Mouse (Mus musculus) ES-E14 (cell line): ENCODE results near the gene Cdh18.

Experiments used
- CHD2 ChIP-seq: IDR thresholded peaks from 2 replicates; pipeline ENCODE4 v1.6.1; 2014; ENCODE audit warnings: mild to moderate bottlenecking, low read depth, low read length, inconsistent platforms
- HCFC1 ChIP-seq: IDR thresholded peaks from 2 replicates; pipeline ENCODE4 v1.6.1; 2012; ENCODE audit warnings: low read length, inconsistent platforms, borderline replicate concordance; ENCODE audit not compliant: insufficient read depth
- MAFK ChIP-seq: IDR thresholded peaks from 2 replicates; pipeline ENCODE4 v1.6.1; 2014; ENCODE audit warnings: mild to moderate bottlenecking, low read depth, low read length, inconsistent platforms; ENCODE audit not compliant: insufficient read depth
- ZNF384 ChIP-seq: IDR thresholded peaks from 2 replicates; pipeline ENCODE4 v1.6.1; 2012; ENCODE audit warnings: low read depth, low read length, inconsistent platforms

- TF ChIP-seq MAFK (no peak), CHD2 (no peak), ZNF384 (no peak), HCFC1 (no peak)
These were observed 802.3 kb downstream of the Cdh18 start for GRCm38 (mm10) chr15:23351078-23351477.
